35 mouse cellular contexts compared by ENCODE assay signal in genomic region chr8:94746832-94747231, GRCm38 (mm10). TPM values are rescaled to one million over a fixed set of nuclear protein-coding genes. Genes with fewer than 3 reads are reported as not detected.
"Had no signal": no experiment of that assay in that cellular context is flagged by ENCODE, and none has a peak within 500 bp of the region (broad histone marks: within the 10 kb centered on the region; RNA-seq: fewer than 3 reads in every experiment).

No protein-coding gene starts in this region.

- H3K4me2 ChIP-seq: embryonic facial prominence, embryonic 12.5 days; embryonic facial prominence, embryonic 13.5 days; embryonic facial prominence, embryonic 15.5 days; forebrain, embryonic 12.5 days; forebrain, embryonic 13.5 days; forebrain, embryonic 15.5 days had no signal

- H3K36me3 ChIP-seq: embryonic facial prominence, embryonic 10.5 days; embryonic facial prominence, embryonic 12.5 days; embryonic facial prominence, embryonic 13.5 days; embryonic facial prominence, embryonic 15.5 days; forebrain, embryonic 10.5 days; forebrain, embryonic 12.5 days; forebrain, embryonic 15.5 days; heart, embryonic 10.5 days had no signal

- H3K9me3 ChIP-seq: embryonic facial prominence, embryonic 10.5 days; embryonic facial prominence, embryonic 12.5 days; embryonic facial prominence, embryonic 13.5 days; embryonic facial prominence, embryonic 15.5 days; forebrain, embryonic 10.5 days; forebrain, embryonic 12.5 days; forebrain, embryonic 13.5 days; forebrain, embryonic 15.5 days; heart, embryonic 10.5 days had no signal

- H3K4me3 ChIP-seq: embryonic facial prominence, embryonic 10.5 days; embryonic facial prominence, embryonic 12.5 days; embryonic facial prominence, embryonic 13.5 days; embryonic facial prominence, embryonic 15.5 days; erythroblast, embryonic 14.5 days; forebrain, embryonic 10.5 days; forebrain, embryonic 12.5 days; forebrain, embryonic 13.5 days; forebrain, embryonic 15.5 days; gastrocnemius, adult 2 months; heart, adult 2 months; heart, embryonic 10.5 days had no signal

- ATAC-seq: forebrain, embryonic 13.5 days; forebrain, embryonic 14.5 days; forebrain, embryonic 15.5 days; forebrain, embryonic 16.5 days; forebrain, postnatal 0 days had no signal

- DNase-seq: cerebellum, adult 8-10 months; cerebellum, adult 9-10 months; cerebellum, adult 9-11 months; cerebellum, postnatal 10 days; cerebellum, postnatal 14 days; cerebellum, postnatal 25 days; cerebellum, postnatal 36 days; embryo, embryonic 11 days; forebrain, postnatal 0 days; gastrocnemius, adult 2 months; gastrocnemius, postnatal 10 days; gastrocnemius, postnatal 14 days; gastrocnemius, postnatal 25 days; heart, adult 2 months had no signal

- H3K9ac ChIP-seq: embryonic facial prominence, embryonic 12.5 days; embryonic facial prominence, embryonic 13.5 days; embryonic facial prominence, embryonic 15.5 days; forebrain, embryonic 12.5 days; forebrain, embryonic 13.5 days; forebrain, embryonic 15.5 days; forebrain, postnatal 0 days had no signal

- H3K27ac ChIP-seq: embryonic facial prominence, embryonic 10.5 days; embryonic facial prominence, embryonic 12.5 days; embryonic facial prominence, embryonic 13.5 days; embryonic facial prominence, embryonic 15.5 days; forebrain, embryonic 10.5 days; forebrain, embryonic 12.5 days; forebrain, embryonic 13.5 days; forebrain, embryonic 15.5 days; gastrocnemius, adult 2 months; heart, adult 2 months; heart, embryonic 10.5 days had no signal

- H3K4me1 ChIP-seq: embryonic facial prominence, embryonic 10.5 days; embryonic facial prominence, embryonic 13.5 days; embryonic facial prominence, embryonic 15.5 days; forebrain, embryonic 10.5 days; forebrain, embryonic 12.5 days; forebrain, embryonic 13.5 days; forebrain, embryonic 15.5 days; heart, embryonic 10.5 days had no signal

- H3K27me3 ChIP-seq: embryonic facial prominence, embryonic 12.5 days; embryonic facial prominence, embryonic 13.5 days; embryonic facial prominence, embryonic 15.5 days; forebrain, embryonic 12.5 days; forebrain, embryonic 13.5 days; forebrain, embryonic 15.5 days had no signal

RNA-seq across cellular contexts. Expression of gene Ccl22, which starts 1.4 kb away (rescaled TPM):
- total RNA-seq: common myeloid progenitor, adult 5-6 weeks; forebrain, postnatal 0 days; gastrocnemius, adult 18-20 months; gastrocnemius, adult 2 months; gastrocnemius, adult 8-10 months; gastrocnemius, postnatal 10 days; gastrocnemius, postnatal 14 days; gastrocnemius, postnatal 25 days; gastrocnemius, postnatal 4 days; granulocyte monocyte progenitor cell, adult 5-6 weeks; heart, adult 2 months; heart, adult 8-10 months had no signal
- polyA plus RNA-seq: embryonic facial prominence, embryonic 10.5 days; embryonic facial prominence, embryonic 11.5 days; embryonic facial prominence, embryonic 12.5 days; embryonic facial prominence, embryonic 13.5 days; embryonic facial prominence, embryonic 14.5 days; embryonic facial prominence, embryonic 15.5 days; forebrain, embryonic 10.5 days; forebrain, embryonic 11.5 days; forebrain, embryonic 12.5 days; forebrain, embryonic 13.5 days; forebrain, embryonic 14.5 days; forebrain, embryonic 15.5 days; forebrain, embryonic 16.5 days; heart, embryonic 10.5 days had no signal

RNA-seq across cellular contexts. Expression of gene Cx3cl1, which starts 25.0 kb away (rescaled TPM):
- total RNA-seq: common myeloid progenitor, adult 5-6 weeks had no signal

RNA-seq across cellular contexts. Expression of gene Pllp, which starts 50.8 kb away (rescaled TPM):
- total RNA-seq: common myeloid progenitor, adult 5-6 weeks; granulocyte monocyte progenitor cell, adult 5-6 weeks had no signal
- polyA plus RNA-seq: erythroblast, embryonic 14.5 days had no signal
